Mouse (Mus musculus) MEL (cell line): ENCODE data around the gene Pxt1.

Experiments
- CTCF ChIP-seq, 3 experiments: IDR thresholded peaks in 2 of 3; conservative IDR thresholded peaks in 1 of 3; 2 replicates each; pipeline ENCODE4 v1.5.1; 2011 to 2012; ENCODE audit warnings: low read length in 3 of 3, low read depth in 2 of 3, mild to moderate bottlenecking in 2 of 3, improper control_type of control experiment in 1 of 3, inconsistent platforms in 1 of 3, mixed read lengths in 1 of 3, moderate library complexity in 1 of 3; ENCODE audit not compliant: control insufficient read depth in 1 of 3, insufficient read depth in 1 of 3, poor library complexity in 1 of 3, severe bottlenecking in 1 of 3
- EP300 ChIP-seq, 2 experiments: IDR thresholded peaks; 2 replicates each; pipeline ENCODE4 v1.6.1; 2011; ENCODE audit warnings: improper control_type of control experiment in 2 of 2, low read length in 2 of 2, low read depth in 1 of 2, mild to moderate bottlenecking in 1 of 2
- POLR2A ChIP-seq, 2 experiments: IDR thresholded peaks; 2 replicates each; pipeline ENCODE4 v1.6.1; 2011 to 2012; ENCODE audit warnings: low read length in 2 of 2, mild to moderate bottlenecking in 2 of 2, control low read depth in 1 of 2, improper control_type of control experiment in 1 of 2, low read depth in 1 of 2, moderate library complexity in 1 of 2; ENCODE audit not compliant: control insufficient read depth in 1 of 2, insufficient read depth in 1 of 2, poor library complexity in 1 of 2
- SMC3 ChIP-seq: IDR thresholded peaks from 2 replicates; pipeline ENCODE4 v1.6.1; 2011; ENCODE audit warnings: low read depth, low read length, improper control_type of control experiment
- USF2 ChIP-seq, 2 experiments: IDR thresholded peaks; 2 replicates each; pipeline ENCODE4 v1.6.1; 2011 to 2012; ENCODE audit warnings: improper control_type of control experiment in 2 of 2, low read length in 2 of 2, borderline replicate concordance in 1 of 2, inconsistent platforms in 1 of 2, low read depth in 1 of 2, mild to moderate bottlenecking in 1 of 2; ENCODE audit not compliant: insufficient read depth in 1 of 2

DNA sequence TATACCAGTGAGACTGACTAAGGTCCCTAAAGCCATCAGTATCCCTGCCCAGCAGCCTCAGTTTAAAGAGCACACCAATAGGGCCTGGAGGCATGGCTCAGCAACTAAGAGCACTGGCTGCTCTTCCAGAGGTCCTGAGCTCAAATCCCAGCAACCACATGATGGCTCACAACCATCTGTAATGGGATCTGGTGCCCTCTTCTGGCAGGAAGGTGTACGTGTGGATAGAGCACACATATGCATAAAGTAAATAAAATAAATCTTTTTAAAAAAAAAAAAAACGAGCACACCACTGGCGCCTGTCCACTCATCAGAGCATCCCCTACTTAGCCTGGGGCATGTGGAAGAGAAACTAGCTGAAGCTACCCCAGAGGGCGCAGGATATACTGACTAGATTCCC, 42.1 kb downstream of the Pxt1 start:
- TF ChIP-seq POLR2A (IDR thresholded peaks at IDR 0.05; ENCODE audit: control insufficient read depth in 1 of 2, insufficient read depth in 1 of 2, low read depth in 1 of 2, low read length in 2 of 2, poor library complexity in 1 of 2) (no peak), EP300 (IDR thresholded peaks at IDR 0.05; ENCODE audit: low read depth in 1 of 2, low read length in 2 of 2) (no peak), CTCF (IDR thresholded peaks at IDR 0.05 in 2 of 3, conservative IDR thresholded peaks at IDR 0.05 in 1 of 3; ENCODE audit: control insufficient read depth in 1 of 3, insufficient read depth in 1 of 3, low read depth in 2 of 3, low read length in 3 of 3, poor library complexity in 1 of 3, severe bottlenecking in 1 of 3) (peak in 2 of 3 experiments; percentile 53 to 57; a peak in 3 of 6 replicates), USF2 (IDR thresholded peaks at IDR 0.05; ENCODE audit: borderline replicate concordance in 1 of 2, insufficient read depth in 1 of 2, low read depth in 1 of 2, low read length in 2 of 2) (no peak), SMC3 (peak; percentile 55)
